Mouse (Mus musculus) spleen, postnatal 10 days (tissue): ENCODE data around the gene Scap.
"Not testable (repeated sequence)": the region's sequence is repeated elsewhere in the genome, so short reads cannot be mapped to it uniquely, and the experiment has no call there.

Source experiments
- DNase-seq, 2 experiments: peaks; one replicate each; pipeline ENCODE4 v3.0.0; 2021 to 2022; ENCODE audit warnings: low spot score in 2 of 2

The Scap gene

DNA sequence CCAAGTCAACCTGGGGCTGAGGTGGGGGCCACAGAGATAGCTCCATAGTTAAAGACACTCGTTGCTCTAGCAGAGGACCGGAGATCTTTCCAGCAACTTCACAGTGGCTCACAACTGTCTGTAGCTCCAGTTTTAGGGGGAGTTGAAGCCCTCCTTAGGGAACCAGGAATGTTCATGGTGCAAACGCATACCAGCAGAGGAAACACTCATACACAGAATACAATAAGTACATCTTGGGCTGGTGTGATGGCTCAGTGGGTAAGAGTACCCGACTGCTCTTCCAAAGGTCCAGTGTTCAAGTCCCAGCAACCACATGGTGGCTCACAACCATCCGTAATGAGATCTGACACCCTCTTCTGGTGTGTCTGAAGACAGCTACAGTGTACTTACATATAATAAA, 2.2 kb upstream of the Scap start:
- not testable (repeated sequence) for DNase-seq

GRCm38 (mm10) chr9:110333896-110334259, 790 bp downstream of the Scap start:
- no peak for DNase-seq

- no peak for DNase-seq
Measured at GRCm38 (mm10) chr9:110334849-110335248, 1.8 kb downstream of the Scap start.

DNA sequence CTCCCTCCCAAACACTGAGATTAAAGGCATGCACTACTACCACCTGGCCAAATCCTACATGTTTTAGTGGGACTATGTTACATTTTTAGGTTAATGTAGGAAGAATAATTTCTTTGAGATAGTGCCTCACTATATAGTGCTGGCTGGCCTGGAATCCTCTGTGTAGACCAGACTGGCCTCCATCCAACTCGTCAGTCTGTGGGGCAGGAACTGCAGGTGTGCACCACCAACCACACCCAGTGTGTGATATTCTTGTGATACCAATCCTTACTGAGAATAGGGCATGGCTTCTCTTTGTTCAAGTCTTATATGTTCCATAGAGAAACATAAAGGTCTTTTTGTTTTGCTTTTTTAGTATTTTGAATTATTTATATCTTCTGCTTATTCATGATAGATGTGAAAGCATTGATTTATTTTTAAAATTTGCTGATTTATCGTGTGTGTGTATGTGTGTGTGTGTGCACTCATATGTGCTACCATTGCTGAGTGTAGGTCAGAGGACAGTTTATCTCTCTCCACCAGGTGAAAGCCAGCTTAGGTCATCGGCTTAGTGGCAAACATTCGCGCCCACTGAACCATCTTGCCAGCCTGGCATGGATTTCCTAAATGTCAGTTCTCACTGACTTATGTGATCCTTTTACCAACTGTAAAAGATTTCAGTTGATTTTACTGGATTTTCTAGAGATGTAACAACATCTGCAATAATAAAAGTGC, 7.1 kb downstream of the Scap start:
- DNase-seq = no peak

DNA sequence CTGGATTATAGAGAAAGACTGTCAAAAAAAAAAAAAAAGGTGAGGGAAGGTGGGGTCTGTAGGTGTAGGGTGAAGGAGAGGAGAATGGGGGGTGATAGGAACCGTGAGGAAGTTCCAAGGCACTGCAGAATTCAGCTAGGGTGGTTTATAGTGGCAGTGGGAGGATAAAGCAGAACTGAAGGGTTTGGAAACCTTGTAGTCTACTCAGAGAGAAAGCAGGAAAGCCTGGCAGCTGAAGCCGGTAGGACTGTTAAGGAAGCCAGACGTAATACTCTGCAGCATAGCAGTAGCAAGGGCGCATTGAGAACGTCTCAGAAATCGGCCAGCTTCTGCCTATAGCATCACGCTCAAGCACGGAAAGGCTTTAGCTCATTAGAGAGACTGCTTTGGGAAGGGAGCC, 8.9 kb downstream of the Scap start:
- no peak for DNase-seq

GRCm38 (mm10) chr9:110343805-110344204, 10.7 kb downstream of the Scap start:
- no peak for DNase-seq

DNA sequence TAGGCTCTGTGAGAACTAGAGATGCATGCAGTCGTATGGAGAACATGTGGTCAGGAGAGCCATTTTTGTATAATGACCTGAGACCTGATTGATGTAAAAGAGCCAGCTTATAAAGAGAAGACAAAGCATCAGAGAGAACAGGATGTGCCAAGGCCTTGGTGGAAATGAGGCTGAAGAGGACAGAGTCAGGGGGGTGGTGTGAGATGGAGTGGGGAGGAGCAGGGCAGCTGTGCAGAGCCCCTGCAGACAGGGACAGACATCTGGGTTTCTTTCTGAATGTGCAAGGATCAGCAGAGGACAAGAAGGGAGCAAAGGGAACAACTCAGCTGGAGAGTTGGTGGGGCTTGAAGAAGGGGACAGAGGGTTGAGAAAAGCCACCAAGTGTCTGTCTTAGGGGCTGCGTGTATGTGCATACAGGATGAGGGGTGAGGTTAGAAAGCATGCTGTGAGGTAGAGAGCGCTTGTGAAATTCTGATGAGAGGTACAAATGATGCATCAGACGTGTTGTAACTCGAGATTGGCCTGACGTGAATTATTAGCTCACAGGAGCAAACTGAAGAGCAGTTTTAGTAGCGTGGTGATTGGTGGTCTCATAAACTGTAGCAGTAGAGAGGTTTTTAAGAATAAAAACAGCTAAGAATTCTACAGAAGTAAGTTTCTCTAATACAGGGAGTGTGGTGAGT, 12.1 kb downstream of the Scap start:
- DNase-seq = no peak

GRCm38 (mm10) chr9:110348899-110349298, 15.8 kb downstream of the Scap start:
- no peak for DNase-seq

DNA sequence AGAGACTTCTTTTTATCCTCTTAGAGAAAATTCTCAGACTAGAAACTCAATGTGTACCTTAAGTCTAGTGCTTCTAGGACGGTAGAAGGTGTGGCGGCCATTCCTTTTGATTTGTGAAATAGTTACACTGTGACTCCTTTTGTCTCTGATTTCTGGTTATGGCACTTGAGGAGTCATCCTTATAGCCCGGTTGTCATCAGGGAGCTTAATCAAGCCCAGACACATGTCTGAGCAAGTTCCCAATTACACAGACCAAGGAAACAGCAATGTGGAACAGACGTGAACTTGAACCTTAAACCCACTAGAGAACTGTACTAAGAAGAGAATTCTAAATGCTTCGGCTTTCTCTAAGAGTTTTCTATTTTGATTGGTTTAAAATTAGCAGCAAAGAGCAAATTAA, 17.1 kb downstream of the Scap start:
- DNase-seq = no peak

- no peak for DNase-seq
Measured at GRCm38 (mm10) chr9:110350612-110351011, 17.5 kb downstream of the Scap start.

- DNase-seq = no peak
Measured at GRCm38 (mm10) chr9:110351350-110351749, 18.3 kb downstream of the Scap start.

GRCm38 (mm10) chr9:110351932-110352632, 19.0 kb downstream of the Scap start:
- no peak for DNase-seq

DNA sequence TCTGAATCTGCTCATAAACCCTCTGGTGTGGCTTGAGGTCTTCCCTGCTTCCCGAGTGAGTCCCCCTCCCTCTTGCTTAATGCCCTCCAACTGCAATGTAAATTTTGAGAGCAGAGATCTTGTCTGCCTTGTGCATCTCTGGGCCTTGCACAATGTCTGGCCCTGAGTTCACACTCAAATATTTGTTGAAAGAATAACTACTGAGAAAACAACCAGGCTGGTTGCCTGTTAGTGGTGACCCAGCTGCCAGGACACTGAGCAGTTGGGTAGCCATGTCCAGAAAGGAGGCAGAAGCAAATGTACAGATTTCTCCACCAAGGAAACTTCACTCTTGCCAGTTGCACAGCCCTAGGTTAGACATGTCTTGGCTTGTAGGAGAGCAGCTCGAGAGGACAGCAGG, 25.3 kb downstream of the Scap start:
- DNase-seq = no peak

DNA sequence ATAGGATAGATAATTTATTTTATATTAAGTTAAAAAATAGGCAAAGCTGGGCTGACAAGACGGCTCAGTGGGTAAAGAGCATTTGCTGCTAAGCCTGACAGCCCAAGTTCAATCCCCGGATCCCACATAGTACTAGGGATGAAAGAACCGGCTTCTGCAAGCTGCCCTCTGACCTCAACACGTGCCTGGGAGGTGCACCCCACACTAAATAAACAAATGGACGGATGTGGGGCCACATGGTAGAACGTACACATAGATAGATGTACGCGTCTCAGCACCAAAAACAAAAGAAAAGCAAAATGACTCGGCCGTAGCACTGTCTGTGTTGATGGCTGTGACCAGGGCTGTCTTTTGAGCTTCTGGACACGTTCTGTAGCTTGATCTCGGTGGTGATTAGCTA, 28.2 kb downstream of the Scap start:
- DNase-seq = no peak

DNA sequence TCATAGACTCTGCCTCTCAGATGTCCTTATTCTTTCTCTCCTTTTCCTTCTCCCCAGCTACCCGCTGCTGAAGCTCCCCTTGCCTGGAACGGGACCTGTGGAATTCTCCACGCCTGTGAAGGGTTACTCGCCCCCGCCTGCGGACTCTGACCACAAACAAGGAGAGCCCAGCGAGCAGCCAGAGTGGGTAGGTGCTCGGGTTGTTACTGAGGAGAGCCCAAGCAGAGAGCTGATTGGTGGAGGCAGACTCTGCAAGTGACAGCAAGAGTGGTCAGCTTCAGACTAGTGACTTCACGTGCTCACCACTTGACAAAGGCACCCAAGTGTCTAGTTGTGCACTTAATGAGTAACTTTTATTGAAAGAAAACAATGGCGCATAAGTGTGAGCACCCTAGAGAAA, 29.2 kb downstream of the Scap start:
- DNase-seq = no peak

GRCm38 (mm10) chr9:110366746-110367145, 33.7 kb downstream of the Scap start:
- DNase-seq = no peak

- DNase-seq = no peak
Measured at GRCm38 (mm10) chr9:110369860-110370259, 36.8 kb downstream of the Scap start.

- no peak for DNase-seq
Measured at GRCm38 (mm10) chr9:110373871-110374270, 40.8 kb downstream of the Scap start.

- no peak for DNase-seq
Measured at GRCm38 (mm10) chr9:110375668-110376067, 42.6 kb downstream of the Scap start.

DNA sequence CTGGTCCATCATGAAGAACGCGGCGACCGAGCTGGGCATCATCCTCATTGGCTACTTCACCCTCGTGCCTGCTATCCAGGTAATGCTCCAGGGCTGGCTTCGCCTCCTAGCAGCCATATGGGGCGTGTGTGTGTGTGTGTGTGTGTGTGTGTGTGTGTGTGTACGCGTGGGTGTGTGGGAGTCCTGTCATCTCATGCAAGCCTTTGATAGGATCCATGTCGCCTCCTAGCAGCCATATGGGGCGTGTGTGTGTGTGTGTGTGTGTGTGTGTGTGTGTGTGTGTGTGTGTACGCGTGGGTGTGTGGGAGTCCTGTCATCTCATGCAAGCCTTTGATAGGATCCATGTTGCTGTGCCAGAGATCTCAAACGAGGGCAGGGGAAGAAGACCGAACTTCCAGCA, 44.6 kb downstream of the Scap start:
- not testable (repeated sequence) for DNase-seq

- DNase-seq = no peak
Measured at GRCm38 (mm10) chr9:110379361-110379760, 46.3 kb downstream of the Scap start.

DNA sequence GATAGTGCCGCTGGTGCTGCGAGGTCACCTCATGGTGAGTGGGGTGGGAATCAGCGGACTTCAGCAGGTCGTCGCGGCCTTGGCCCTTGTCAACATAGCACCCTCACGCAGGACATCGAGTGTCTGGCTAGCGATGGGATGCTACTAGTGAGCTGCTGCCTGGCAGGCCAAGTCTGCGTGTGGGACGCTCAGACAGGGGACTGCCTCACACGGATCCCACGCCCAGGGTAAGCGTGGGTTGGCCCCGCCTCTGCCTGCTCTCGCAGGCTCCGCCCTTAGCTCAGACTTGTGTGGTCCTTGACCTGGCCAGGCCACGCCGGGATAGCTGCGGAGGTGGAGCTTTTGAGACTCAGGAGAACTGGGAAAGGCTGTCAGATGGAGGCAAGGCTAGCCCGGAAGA, 47.6 kb downstream of the Scap start:
- DNase-seq = no peak

DNA sequence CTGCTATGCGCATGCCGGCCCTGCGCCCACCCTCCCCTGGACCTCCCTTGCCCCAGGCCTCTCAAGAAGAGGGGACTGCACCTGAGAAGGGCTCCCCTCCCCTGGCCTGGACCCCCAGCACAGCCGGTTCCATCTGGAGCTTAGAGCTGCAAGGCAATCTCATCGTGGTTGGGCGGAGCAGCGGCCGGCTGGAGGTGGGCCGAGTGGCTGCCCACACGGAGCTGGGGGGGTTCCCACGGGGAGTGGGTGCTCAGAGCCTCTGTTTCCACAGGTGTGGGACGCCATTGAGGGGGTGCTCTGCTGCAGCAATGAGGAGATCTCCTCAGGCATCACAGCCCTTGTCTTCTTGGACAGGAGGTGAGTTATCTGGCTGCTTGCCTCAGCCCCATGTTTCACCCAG, 48.2 kb downstream of the Scap start:
- no peak for DNase-seq
